Mouse (Mus musculus) spleen, adult 2 months (tissue): ENCODE data around the gene Rbp3. TPM values are rescaled to one million over a fixed set of nuclear protein-coding genes. Genes with fewer than 3 reads are reported as not detected.

ENCODE experiments used
- DNase-seq, 2 experiments: peaks; one replicate each; pipeline versions ENCODE4 v3.0.0 to v3.0.0-alpha.2; 2012 to 2021; ENCODE audit warnings: low spot score in 2 of 2, low read depth in 1 of 2
- H3K27ac ChIP-seq: fragments of 200-500 bp; 2 replicates; pipeline ENCODE4 v1.5.1; 2012; ENCODE audit warnings: low read length, inconsistent platforms; ENCODE audit not compliant: insufficient read depth
- H3K27me3 ChIP-seq: fragments of 200-500 bp; 2 replicates; pipeline ENCODE4 v1.6.1; 2012; ENCODE audit warnings: mild to moderate bottlenecking, moderate library complexity, low read length, inconsistent platforms; ENCODE audit not compliant: control insufficient read depth, insufficient read depth
- H3K36me3 ChIP-seq: fragments of 200-500 bp; 2 replicates; pipeline ENCODE4 v1.6.1; 2012; ENCODE audit warnings: mild to moderate bottlenecking, low read length, inconsistent platforms; ENCODE audit not compliant: control insufficient read depth, insufficient read depth
- H3K4me1 ChIP-seq: fragments of 200-500 bp; 2 replicates; pipeline ENCODE4 v1.6.1; 2011; ENCODE audit warnings: inconsistent platforms; ENCODE audit not compliant: control insufficient read depth, insufficient read depth, insufficient read length
- H3K4me3 ChIP-seq: fragments of 200-500 bp; 2 replicates; pipeline ENCODE4 v1.5.1; 2011; ENCODE audit warnings: mild to moderate bottlenecking, inconsistent platforms; ENCODE audit not compliant: insufficient read depth, insufficient read length; ENCODE audit errors: extremely low read depth
- CTCF ChIP-seq: fragments of 200-500 bp; IDR thresholded peaks from 2 replicates; pipeline ENCODE4 v1.5.1; 2011; ENCODE audit warnings: mild to moderate bottlenecking, inconsistent platforms; ENCODE audit not compliant: insufficient read depth, insufficient read length, insufficient replicate concordance; ENCODE audit errors: extremely low read depth
- POLR2A ChIP-seq: fragments of 200-500 bp; IDR thresholded peaks from 2 replicates; pipeline ENCODE4 v1.6.1; 2011; ENCODE audit warnings: low read depth, low read length, inconsistent platforms
- WGBS: fragments of 180-500 bp; shearing (Covaris S2); methylation state at CpG from one replicate; pipeline ENCODE4 v1.1.7; 2018; 5-methylcytosine and 5-hydroxymethylcytosine counted together
- polyA plus RNA-seq: library from polyadenylated mRNA; depleted of rRNA; stranded (reverse); fragments of >200 nt; gene quantifications from 2 replicates; pipeline ENCODE4 v1.2.3, GENCODE M21; 2012; rRNA removed

Rbp3 gene
- polyA plus RNA-seq, 1 experiment, result not detected

DNA sequence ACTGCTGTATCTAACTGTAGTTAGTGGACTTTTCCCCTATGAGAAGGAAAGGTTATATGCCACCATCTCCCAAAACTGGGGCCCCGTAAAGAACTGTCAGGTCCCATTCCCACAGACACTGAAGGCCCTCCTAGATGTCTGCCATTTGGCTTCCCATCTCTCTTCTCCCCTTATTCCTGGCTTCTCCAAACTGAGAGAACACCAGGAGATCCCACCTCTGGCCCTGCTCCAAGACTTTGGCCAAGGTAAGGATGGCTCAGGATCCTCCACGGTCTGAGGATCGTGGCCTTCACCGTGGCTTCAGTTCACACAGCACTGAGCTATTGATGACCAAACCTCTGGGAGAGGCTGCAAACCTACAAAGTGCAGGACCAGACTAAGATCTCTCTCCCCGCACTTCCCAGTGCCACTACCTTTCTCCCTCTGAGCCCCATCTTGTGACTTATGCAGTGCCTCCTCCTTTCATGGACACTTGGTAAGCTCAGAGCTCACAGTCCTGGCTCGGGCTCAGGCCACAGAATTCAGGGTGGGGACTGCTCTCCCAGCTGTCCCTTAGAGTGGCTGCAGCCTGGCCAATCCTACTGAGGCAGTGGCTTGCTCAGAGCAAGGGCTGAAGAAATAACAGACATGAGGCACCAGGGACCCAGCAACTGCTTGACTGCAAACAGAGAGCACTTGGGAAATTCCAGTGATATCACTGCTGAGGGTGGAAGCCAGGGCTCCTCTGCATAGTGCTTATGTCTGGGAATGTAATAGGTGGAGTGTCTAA is 39.9 kb downstream of the Rbp3 start:
- WGBS, result 87% methylated on average over 6 of the region's 6 CpGs
- no peak for TF ChIP-seq POLR2A
- no peak for TF ChIP-seq CTCF
- no peak overlapping the region for H3K4me3 ChIP-seq
- DNase-seq, result peak in 1 of 2 experiments; percentile 1
- no peaks in the 10 kb centered on the region for H3K27me3 ChIP-seq
- H3K36me3 ChIP-seq, result no peaks in the 10 kb centered on the region
- H3K4me1 ChIP-seq, result no peaks in the 10 kb centered on the region
- H3K27ac ChIP-seq, result no peak overlapping the region

DNA sequence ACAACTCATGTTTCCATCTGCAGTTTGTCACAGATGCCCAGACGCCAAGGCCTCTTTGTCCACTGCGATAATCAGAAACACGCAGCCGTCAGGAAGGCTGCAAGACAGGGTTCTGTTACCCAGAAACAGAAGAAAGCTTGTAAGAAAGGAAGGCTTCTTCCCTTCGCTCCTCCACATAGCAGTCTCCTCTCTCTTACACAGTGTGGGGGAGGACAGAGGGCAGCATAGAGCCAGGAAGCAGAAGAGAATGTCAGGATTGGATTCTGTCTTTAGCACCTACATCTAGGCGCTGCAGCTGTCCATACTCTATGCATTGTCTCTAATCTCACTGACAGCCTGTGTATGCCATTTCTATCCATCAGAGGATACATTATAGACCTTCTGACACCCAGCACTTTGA is 43.6 kb downstream of the Rbp3 start:
- 83% methylated on average over 6 of the region's 6 CpGs for WGBS
- no peak overlapping the region for H3K27ac ChIP-seq
- no peaks in the 10 kb centered on the region for H3K27me3 ChIP-seq
- no peak overlapping the region for H3K4me3 ChIP-seq
- no peaks in the 10 kb centered on the region for H3K4me1 ChIP-seq
- TF ChIP-seq POLR2A (no peak), CTCF (no peak)
- no peaks in the 10 kb centered on the region for H3K36me3 ChIP-seq
- no peak for DNase-seq

DNA sequence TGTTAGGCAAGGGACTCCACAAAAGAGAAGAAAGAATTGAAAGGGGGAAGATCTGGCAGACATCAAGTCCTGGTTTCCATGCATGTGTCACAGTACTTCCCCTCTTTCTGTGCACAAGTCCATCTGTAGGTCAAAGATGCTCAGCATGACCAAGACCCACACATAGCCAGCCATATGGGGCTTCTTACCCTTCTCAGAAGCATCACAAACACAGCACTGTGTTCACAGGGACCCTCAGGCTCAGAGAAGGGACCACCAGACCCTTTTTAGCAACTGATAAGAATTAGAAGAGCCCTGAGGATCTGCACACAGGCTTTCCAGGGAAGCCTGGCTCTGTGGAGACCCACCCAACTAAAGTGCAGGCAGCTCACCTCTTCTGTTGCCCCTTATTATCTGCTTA is 46.3 kb downstream of the Rbp3 start:
- no peaks in the 10 kb centered on the region for H3K27me3 ChIP-seq
- H3K27ac ChIP-seq, result no peak overlapping the region
- no peak overlapping the region for H3K4me3 ChIP-seq

DNA sequence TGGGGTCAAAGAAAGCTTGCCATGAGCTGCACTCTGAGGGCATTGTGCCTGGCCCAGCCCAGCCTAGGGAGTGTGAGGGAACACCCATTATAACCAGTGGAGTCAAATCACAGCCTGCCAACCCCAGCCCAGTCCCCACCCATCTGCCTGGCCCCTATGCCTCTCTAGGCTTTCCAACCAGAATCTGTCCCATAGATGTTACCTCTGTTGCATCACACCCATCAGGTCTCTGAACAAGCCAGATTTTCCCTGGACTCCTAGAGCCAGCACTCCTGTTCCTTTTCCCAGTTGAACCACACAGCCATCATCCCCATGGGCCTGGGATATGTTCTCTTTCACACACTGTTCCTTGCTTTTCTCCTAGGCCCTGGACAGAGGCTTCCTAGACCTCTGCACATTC is 47.6 kb downstream of the Rbp3 start:
- Histone ChIP-seq H3K4me1 (no peaks in the 10 kb centered on the region), H3K27ac (no peak overlapping the region), H3K4me3 (no peak overlapping the region), H3K36me3 (no peaks in the 10 kb centered on the region), H3K27me3 (no peaks in the 10 kb centered on the region)
- TF ChIP-seq CTCF, result no peak
- no peak for TF ChIP-seq POLR2A
- no peak for DNase-seq

More for the DNA sequence above, 46.3 kb downstream of the Rbp3 start:
- no peak for DNase-seq
- TF ChIP-seq CTCF (no peak), POLR2A (no peak)
- Histone ChIP-seq H3K36me3 (no peaks in the 10 kb centered on the region), H3K4me1 (no peaks in the 10 kb centered on the region)

DNA sequence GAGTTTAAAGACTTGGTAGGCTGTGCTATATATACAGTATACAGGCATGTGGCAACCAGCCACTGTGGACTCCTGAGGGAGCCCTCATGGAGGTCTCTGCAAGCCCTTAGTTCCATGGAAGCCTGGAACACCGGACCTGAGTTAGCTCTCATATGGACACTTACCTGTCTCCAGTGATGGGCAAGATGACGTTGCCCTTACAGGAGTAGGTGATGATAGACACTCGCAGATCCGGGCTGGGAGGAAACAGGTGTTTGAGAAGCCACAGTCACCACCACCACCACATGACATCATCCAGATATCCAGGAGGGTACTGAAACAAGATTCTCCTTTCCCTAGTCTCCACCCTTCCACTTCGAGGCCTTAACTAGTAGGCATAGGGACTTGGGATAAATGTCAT is 48.6 kb downstream of the Rbp3 start:
- TF ChIP-seq POLR2A, result no peak
- TF ChIP-seq CTCF, result no peak
- no peak for DNase-seq
- WGBS, result 70% methylated on average over 5 of the region's 5 CpGs
- Histone ChIP-seq H3K36me3 (no peaks in the 10 kb centered on the region), H3K4me1 (no peaks in the 10 kb centered on the region), H3K4me3 (no peak overlapping the region), H3K27ac (no peak overlapping the region), H3K27me3 (no peaks in the 10 kb centered on the region)

Other genes starting within 250 kb of the Rbp3 start
- 12.3 and 15.5 TPM in 2 replicates for gene Gdf10, start 30.4 kb upstream of the Rbp3 start, polyA plus RNA-seq
- 0.02 and 0.05 TPM in 2 replicates for gene Gdf2, start 13.0 kb upstream of the Rbp3 start, polyA plus RNA-seq
- not detected in 2 replicates for gene Zfp488, start 24.8 kb downstream of the Rbp3 start, polyA plus RNA-seq
- not detected in 2 replicates for gene Gm30083, start 61.2 kb downstream of the Rbp3 start, polyA plus RNA-seq
- gene Gm5460, start 62.8 kb downstream of the Rbp3 start, polyA plus RNA-seq, result not detected in 2 replicates
- not detected in 2 replicates for gene Antxrl, start 98.7 kb downstream of the Rbp3 start, polyA plus RNA-seq
- 0.26 and 0.34 TPM in 2 replicates for gene Anxa8, start 132.0 kb downstream of the Rbp3 start, polyA plus RNA-seq
- gene A630023A22Rik, start 148.8 kb downstream of the Rbp3 start, polyA plus RNA-seq, result not detected in 2 replicates
- gene Npy4r, start 198.5 kb downstream of the Rbp3 start, polyA plus RNA-seq, result 0.07 and 0.08 TPM in 2 replicates
- 0.04 and 0.09 TPM in 2 replicates for gene Gprin2, start 247.7 kb downstream of the Rbp3 start, polyA plus RNA-seq